8 mouse cellular contexts compared by ENCODE assay signal in the genomic region with DNA sequence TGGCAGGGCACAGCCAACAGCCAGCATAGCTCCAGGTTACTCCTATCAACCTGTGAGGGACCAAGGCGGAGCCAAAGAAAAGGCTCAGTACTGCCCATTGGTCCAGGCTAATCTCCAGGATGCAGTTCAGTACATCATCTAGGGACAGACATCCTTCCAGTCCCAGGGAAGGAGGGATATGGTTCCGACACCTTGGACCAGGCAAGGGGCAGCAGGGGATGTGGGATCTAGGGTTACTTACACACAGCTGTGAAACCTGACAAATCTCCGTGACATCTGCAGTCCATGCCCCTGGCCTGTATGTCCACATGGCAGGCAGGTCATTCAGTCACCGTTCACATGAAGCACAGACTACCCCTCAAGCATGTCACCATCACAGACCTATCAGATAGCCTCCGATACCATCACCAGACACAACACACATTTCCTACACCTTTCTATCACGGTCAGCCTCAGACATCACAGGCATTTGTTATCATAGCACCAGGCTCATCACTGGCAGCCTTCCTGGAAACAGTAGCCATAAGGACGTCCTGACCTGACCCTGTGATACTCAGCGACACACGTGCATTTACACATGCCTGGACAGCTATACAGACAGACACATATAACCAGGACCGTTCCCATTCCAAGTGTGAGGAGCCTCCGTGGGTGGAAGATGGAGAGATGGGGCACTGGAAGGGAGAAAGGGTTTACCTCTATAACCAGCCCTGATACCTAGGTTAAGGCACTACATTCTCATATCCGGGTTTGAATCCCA. TPM values are rescaled to one million over a fixed set of nuclear protein-coding genes. Genes with fewer than 3 reads are reported as not detected.
A peak's percentile ranks its signal among the peaks of the same experiment; 100 is the strongest.
DNase-seq lines count a peak whose midpoint lies in the region; ATAC-seq and TF ChIP-seq lines count a peak whose summit lies in the region.

No protein-coding gene starts in this region.

- H3K9me3 ChIP-seq in forebrain, embryonic 11.5 days (ENCODE audit: control insufficient read depth, low read length), result no peaks in the 10 kb centered on the region
- H3K9me3 ChIP-seq in limb, embryonic 10.5 days (replicated peaks), result no peaks in the 10 kb centered on the region

- no peak for TF ChIP-seq POLR2A in lung, adult 2 months (IDR thresholded peaks at IDR 0.05; ENCODE audit: borderline replicate concordance, extremely low read depth, low read depth, low read length)
- no peak for TF ChIP-seq POLR2A in olfactory bulb, adult 2 months (IDR thresholded peaks at IDR 0.05; ENCODE audit: insufficient read depth, low read depth, low read length)

- peaks cover 17% of the 10 kb centered on the region for H3K4me1 ChIP-seq in lung, adult 2 months (ENCODE audit: control insufficient read depth, insufficient read depth, low read length)
- H3K4me1 ChIP-seq in forebrain, embryonic 11.5 days (replicated peaks; ENCODE audit: control insufficient read depth, insufficient read depth, low read length), result 0 out of 2 replicates have a peak, but pooled peaks cover 6% of the 10 kb centered on the region
- H3K4me1 ChIP-seq in limb, embryonic 10.5 days, result peaks cover 41% of the 10 kb centered on the region
- peaks cover 14% of the 10 kb centered on the region for H3K4me1 ChIP-seq in olfactory bulb, adult 2 months (ENCODE audit: control insufficient read depth, insufficient read depth, low read length)

- H3K36me3 ChIP-seq in forebrain, embryonic 11.5 days (ENCODE audit: control insufficient read depth, insufficient read depth, low read length), result no peaks in the 10 kb centered on the region
- H3K36me3 ChIP-seq in limb, embryonic 10.5 days, result peaks cover 20% of the 10 kb centered on the region

- ATAC-seq in forebrain, embryonic 11.5 days (replicated peaks; ENCODE audit: low FRiP score), result no peak

- peak overlapping the region; percentile 75 for H3K4me3 ChIP-seq in lung, adult 2 months (replicated peaks; ENCODE audit: extremely low read depth, low read depth, low read length)
- H3K4me3 ChIP-seq in forebrain, embryonic 11.5 days (ENCODE audit: low read depth, low read length), result peak overlapping the region; percentile 55; the same call in 1 of the 2 replicates
- peak overlapping the region; percentile 87 for H3K4me3 ChIP-seq in limb, embryonic 10.5 days
- H3K4me3 ChIP-seq in olfactory bulb, adult 2 months (ENCODE audit: insufficient read depth, low read depth, low read length), result peak overlapping the region; percentile 64; the same call in 1 of the 2 replicates

- H3K9ac ChIP-seq in forebrain, embryonic 11.5 days (ENCODE audit: low read length), result peak overlapping the region; percentile 62; the same call in 1 of the 2 replicates

- no peak overlapping the region for H3K27ac ChIP-seq in forebrain, embryonic 11.5 days (ENCODE audit: low read depth, low read length)
- H3K27ac ChIP-seq in limb, embryonic 10.5 days, result peak overlapping the region; percentile 93
- H3K27ac ChIP-seq in olfactory bulb, adult 2 months (ENCODE audit: insufficient read depth, low read depth, low read length), result no peak overlapping the region

- H3K27me3 ChIP-seq in forebrain, embryonic 11.5 days (ENCODE audit: control insufficient read depth, insufficient read depth, low read length), result peaks cover 19% of the 10 kb centered on the region
- peaks cover 14% of the 10 kb centered on the region for H3K27me3 ChIP-seq in limb, embryonic 10.5 days (ENCODE audit: low read depth, poor library complexity, severe bottlenecking)

- H3K4me2 ChIP-seq in forebrain, embryonic 11.5 days (ENCODE audit: low read depth, low read length, severe bottlenecking), result peak overlapping the region; percentile 82; the same call in 1 of the 2 replicates

- no peak for TF ChIP-seq CTCF in lung, adult 2 months (IDR thresholded peaks at IDR 0.05; ENCODE audit: insufficient read depth, low read length)
- no peak for TF ChIP-seq CTCF in olfactory bulb, adult 2 months (IDR thresholded peaks at IDR 0.05; ENCODE audit: insufficient read depth, low read depth, low read length)

- DNase-seq in lung, adult 2 months, result no peak
- DNase-seq in lung, postnatal 25 days (ENCODE audit: low spot score), result no peak
- DNase-seq in forebrain, embryonic 11.5 days (ENCODE audit: low spot score), result no peak
- DNase-seq in limb, embryonic 10.5 days (ENCODE audit: low spot score), result no peak
- no peak for DNase-seq in gastrocnemius, adult 18-20 months (ENCODE audit: low spot score)
- no peak for DNase-seq in ovary, adult 18-20 months (ENCODE audit: low spot score)
- no peak for DNase-seq in frontal cortex, postnatal 36 days (ENCODE audit: low spot score in 2 of 2)

- 47% methylated on average over 12 of the region's 12 CpGs for WGBS in lung, adult 2 months
- WGBS in forebrain, embryonic 11.5 days, result 72% methylated on average over 12 of the region's 12 CpGs
- WGBS in limb, embryonic 10.5 days, result 66% methylated on average over 12 of the region's 12 CpGs
- WGBS in olfactory bulb, adult 2 months, result 75% methylated on average over 12 of the region's 12 CpGs

RNA-seq across cellular contexts. Expression of a gene that starts 1.2 kb away (rescaled TPM):
- 84.3 and 96.8 TPM in 2 replicates for polyA plus RNA-seq in lung, adult 2 months (2012; rRNA removed)
- polyA plus RNA-seq in forebrain, embryonic 11.5 days (2014; fragmentation: Nextera tagmentation; extraction: Ambion mirVana), result 10.6 and 11.4 TPM in 2 replicates
- 31.9 and 37.7 TPM in 2 replicates for polyA plus RNA-seq in limb, embryonic 10.5 days (2016; fragmentation: Nextera tagmentation; extraction: Ambion mirVana)
- not detected in 2 replicates for polyA plus RNA-seq in olfactory bulb, adult 2 months (2012; ENCODE audit: insufficient read depth, insufficient read length, low replicate concordance, missing spikeins)
- 10 to 100 TPM in 1 of 2 experiments, 1 to 10 TPM in 1; 8.7 to 16.1 TPM for total RNA-seq in gastrocnemius, adult 18-20 months (2021)

RNA-seq across cellular contexts. Expression of a gene that starts 14.5 kb away (rescaled TPM):
- 0.30 and 0.55 TPM in 2 replicates for polyA plus RNA-seq in lung, adult 2 months (2012; rRNA removed)
- polyA plus RNA-seq in forebrain, embryonic 11.5 days (2014; fragmentation: Nextera tagmentation; extraction: Ambion mirVana), result not detected in 2 replicates
- not detected in 2 replicates for polyA plus RNA-seq in limb, embryonic 10.5 days (2016; fragmentation: Nextera tagmentation; extraction: Ambion mirVana)
- polyA plus RNA-seq in olfactory bulb, adult 2 months (2012; ENCODE audit: insufficient read depth, insufficient read length, low replicate concordance, missing spikeins), result not detected in 2 replicates
- total RNA-seq in gastrocnemius, adult 18-20 months (2021), result not detected

RNA-seq across cellular contexts. Expression of a gene that starts 21.5 kb away (rescaled TPM):
- polyA plus RNA-seq in lung, adult 2 months (2012; rRNA removed), result 3.4 and 3.6 TPM in 2 replicates
- polyA plus RNA-seq in forebrain, embryonic 11.5 days (2014; fragmentation: Nextera tagmentation; extraction: Ambion mirVana), result 0.55 and 0.60 TPM in 2 replicates
- 2.0 and 2.1 TPM in 2 replicates for polyA plus RNA-seq in limb, embryonic 10.5 days (2016; fragmentation: Nextera tagmentation; extraction: Ambion mirVana)
- not detected in 2 replicates for polyA plus RNA-seq in olfactory bulb, adult 2 months (2012; ENCODE audit: insufficient read depth, insufficient read length, low replicate concordance, missing spikeins)
- under 1 TPM; 0.16 to 0.66 TPM for total RNA-seq in gastrocnemius, adult 18-20 months (2021)

RNA-seq across cellular contexts. Expression of a gene that starts 26.4 kb away (rescaled TPM):
- polyA plus RNA-seq in lung, adult 2 months (2012; rRNA removed), result 211 and 217 TPM in 2 replicates
- 20.9 and 21.5 TPM in 2 replicates for polyA plus RNA-seq in forebrain, embryonic 11.5 days (2014; fragmentation: Nextera tagmentation; extraction: Ambion mirVana)
- 28.9 and 40.3 TPM in 2 replicates for polyA plus RNA-seq in limb, embryonic 10.5 days (2016; fragmentation: Nextera tagmentation; extraction: Ambion mirVana)
- polyA plus RNA-seq in olfactory bulb, adult 2 months (2012; ENCODE audit: insufficient read depth, insufficient read length, low replicate concordance, missing spikeins), result not detected in 2 replicates
- total RNA-seq in gastrocnemius, adult 18-20 months (2021), result 10 to 100 TPM; 19.4 to 27.2 TPM

RNA-seq across cellular contexts. Expression of a gene that starts 26.5 kb away (rescaled TPM):
- 5.5 and 10.3 TPM in 2 replicates for polyA plus RNA-seq in lung, adult 2 months (2012; rRNA removed)
- 16.5 and 20.7 TPM in 2 replicates for polyA plus RNA-seq in forebrain, embryonic 11.5 days (2014; fragmentation: Nextera tagmentation; extraction: Ambion mirVana)
- polyA plus RNA-seq in limb, embryonic 10.5 days (2016; fragmentation: Nextera tagmentation; extraction: Ambion mirVana), result 23.3 and 23.7 TPM in 2 replicates
- polyA plus RNA-seq in olfactory bulb, adult 2 months (2012; ENCODE audit: insufficient read depth, insufficient read length, low replicate concordance, missing spikeins), result not detected in 2 replicates
- total RNA-seq in gastrocnemius, adult 18-20 months (2021), result 10 to 100 TPM in 1 of 2 experiments, 1 to 10 TPM in 1; 9.6 to 10.4 TPM
